Mouse (Mus musculus): ENCODE data around the gene Mrpl28.
"Not testable (repeated sequence)": the region's sequence is repeated elsewhere in the genome, so short reads cannot be mapped to it uniquely, and the experiment has no call there.

Mrpl28 gene

DNA sequence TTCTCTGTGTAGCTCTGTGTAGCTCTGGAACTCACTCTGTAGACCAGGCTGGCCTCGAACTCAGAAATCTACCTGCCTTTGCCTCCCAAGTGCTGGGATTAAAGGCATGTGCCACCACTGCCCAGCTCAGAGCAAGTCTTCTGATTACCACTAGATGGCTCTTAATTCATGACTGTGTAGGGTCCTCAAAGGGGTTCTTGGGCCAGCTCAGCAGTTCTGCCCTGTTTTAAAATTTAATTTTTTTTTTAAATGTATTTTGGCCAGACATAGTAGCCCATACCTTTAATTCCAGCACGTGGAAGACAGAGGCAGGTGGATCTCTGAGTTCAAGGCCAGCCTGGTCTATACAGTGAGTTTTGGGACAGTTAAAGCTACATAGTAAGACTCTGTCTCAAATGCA, 51.9 kb downstream of the Mrpl28 start:
- not testable (repeated sequence) for DNase-seq (ENCODE audit: low spot score in 2 of 2)
